Mouse (Mus musculus) heart, adult 11 months (tissue): Measurements from ENCODE around the gene C4bp.
"Not testable (repeated sequence)": the region's sequence is repeated elsewhere in the genome, so short reads cannot be mapped to it uniquely, and the experiment has no call there.

Experiments used
- DNase-seq: peaks from one replicate; pipeline ENCODE4 v3.0.0; 2022

C4bp gene

GRCm38 (mm10) chr1:130661454-130661853 lies at the start of gene C4bp:
Gene C4bp (minus strand): TSS chr1:130661632.
- DNase-seq, result peak; percentile 13

- DNase-seq, result peak; percentile 96
These were observed 49.0 kb upstream of the C4bp start for GRCm38 (mm10) chr1:130710283-130711080.

- no peak for DNase-seq
These were observed 42.2 kb upstream of the C4bp start for GRCm38 (mm10) chr1:130703613-130704012.

- DNase-seq, result peak; percentile 88
These were observed 40.5 kb upstream of the C4bp start for GRCm38 (mm10) chr1:130701976-130702375.

GRCm38 (mm10) chr1:130699937-130700633 lies 38.7 kb upstream of the C4bp start:
- DNase-seq, result peak; percentile 98

GRCm38 (mm10) chr1:130698601-130699000 lies 37.2 kb upstream of the C4bp start:
- peak; percentile 54 for DNase-seq

GRCm38 (mm10) chr1:130683905-130684304 lies 22.5 kb upstream of the C4bp start:
- DNase-seq, result peak; percentile 34

GRCm38 (mm10) chr1:130681656-130682413 lies 20.4 kb upstream of the C4bp start:
- DNase-seq, result peak; percentile 23

GRCm38 (mm10) chr1:130681075-130681474 lies 19.6 kb upstream of the C4bp start:
- DNase-seq, result peak; percentile 31

- peak; percentile 69 for DNase-seq
These were observed 17.1 kb upstream of the C4bp start for GRCm38 (mm10) chr1:130678551-130678950.

- not testable (repeated sequence) for DNase-seq
These were observed 2.1 kb upstream of the C4bp start for GRCm38 (mm10) chr1:130663576-130663975.

GRCm38 (mm10) chr1:130659641-130660040 lies 1.8 kb downstream of the C4bp start:
- peak; percentile 18 for DNase-seq

GRCm38 (mm10) chr1:130644103-130644502 lies 17.3 kb downstream of the C4bp start:
- DNase-seq, result no peak

GRCm38 (mm10) chr1:130640967-130641366 lies 20.5 kb downstream of the C4bp start:
- DNase-seq, result no peak

- DNase-seq, result peak; percentile 90
These were observed 27.5 kb downstream of the C4bp start for GRCm38 (mm10) chr1:130633761-130634410.

- no peak for DNase-seq
These were observed 28.1 kb downstream of the C4bp start for GRCm38 (mm10) chr1:130633316-130633715.

- DNase-seq, result no peak
These were observed 31.9 kb downstream of the C4bp start, which contains the start of gene Zp3r for GRCm38 (mm10) chr1:130629521-130629920. Gene Zp3r (minus strand): TSS chr1:130629621.

GRCm38 (mm10) chr1:130596291-130596690 lies 65.1 kb downstream of the C4bp start:
- no peak for DNase-seq

- DNase-seq, result peak; percentile 94
These were observed 72.8 kb downstream of the C4bp start for GRCm38 (mm10) chr1:130588659-130589058.
